Mouse (Mus musculus) left cerebral cortex, postnatal 36 days (tissue): ENCODE measurements at regions not wholly inside any gene's neighbourhood (a gene's known extent, or its start where the extent isn't known, plus 50 kb on each side); places are given as distances from the start of the nearest gene placed in this dataset.
A peak's percentile ranks its signal among the peaks of the same experiment; 100 is the strongest.

ENCODE experiments used
- DNase-seq, 2 experiments: peaks; one replicate each; pipeline ENCODE4 v3.0.0; 2021 to 2022; ENCODE audit warnings: low spot score in 2 of 2, mixed read lengths in 1 of 2
- intact Hi-C: fragments of 180-260 bp; cut with DNase I; formaldehyde crosslinking; loops from one replicate; pipeline ENCODE4 v1.15.1; 2025

DNA sequence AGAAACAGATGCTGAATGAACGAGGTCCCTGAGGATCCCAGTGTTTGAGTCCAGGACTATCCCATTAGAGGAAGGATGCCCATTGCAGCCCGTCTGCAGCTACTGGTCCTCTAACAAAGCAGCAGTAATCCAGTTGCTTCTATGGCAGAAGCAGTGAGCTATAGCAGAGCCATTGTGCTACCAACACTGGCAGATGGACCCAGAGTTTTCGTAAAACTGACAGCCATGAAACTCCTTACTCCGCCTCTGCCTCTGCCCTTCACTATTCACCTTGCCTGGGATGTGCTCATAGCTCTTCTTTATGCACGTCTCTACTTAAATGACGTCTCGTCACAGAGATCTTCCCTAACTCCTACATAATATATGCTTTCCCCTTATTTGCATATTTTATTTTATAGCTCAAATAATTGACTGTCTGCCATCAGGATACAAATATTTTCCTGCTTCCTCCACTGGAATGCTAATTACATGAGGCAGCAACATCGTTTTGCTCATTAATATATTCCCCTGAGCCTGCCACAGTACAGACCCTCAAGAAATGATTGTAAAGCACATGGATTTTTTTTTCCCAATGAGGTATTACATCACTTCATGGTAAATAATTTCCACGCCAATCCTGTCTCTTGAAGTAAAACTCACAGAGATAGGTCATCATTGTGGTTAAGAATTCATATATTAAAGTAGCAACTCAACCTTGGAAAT, 368.9 kb downstream of the Ipo11 start:
- intact Hi-C loops: no loop called here

GRCm38 (mm10) chr13:106562588-106562987, 374.2 kb downstream of the Ipo11 start:
- intact Hi-C loops: no loop called here

More for the DNA sequence above, 368.9 kb downstream of the Ipo11 start:
- DNase-seq: no peak

GRCm38 (mm10) chr13:106562161-106562560, 374.6 kb downstream of the Ipo11 start:
- intact Hi-C loops: no loop called here

More at GRCm38 (mm10) chr13:106562588-106562987, 374.2 kb downstream of the Ipo11 start:
- DNase-seq: no peak

GRCm38 (mm10) chr13:106525406-106526206, 411.2 kb downstream of the Ipo11 start:
- intact Hi-C loops: no loop called here
- DNase-seq: peak in 1 of 2 experiments; percentile 4

More at GRCm38 (mm10) chr13:106562161-106562560, 374.6 kb downstream of the Ipo11 start:
- DNase-seq: no peak

GRCm38 (mm10) chr13:106514510-106515169, 422.1 kb downstream of the Ipo11 start:
- DNase-seq: no peak
- intact Hi-C loops: no loop called here

DNA sequence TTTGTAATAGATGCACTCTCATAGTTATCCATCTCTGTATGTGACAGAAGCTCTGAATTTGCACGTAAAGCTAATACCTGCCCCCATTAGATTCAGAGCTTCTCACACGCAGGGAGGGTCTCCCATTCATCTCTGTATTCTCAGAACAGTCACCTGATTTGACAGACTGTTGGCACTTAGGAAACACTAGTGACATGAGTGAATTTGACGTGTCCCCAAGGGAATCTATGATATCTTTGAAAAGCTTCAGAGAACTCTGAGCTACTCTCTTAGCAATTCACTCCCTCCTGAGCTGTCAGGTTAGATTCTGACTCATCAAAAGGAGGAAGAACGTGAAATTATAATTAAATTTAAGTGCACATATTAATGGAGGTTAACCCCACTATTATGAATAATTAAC, 423.1 kb downstream of the Ipo11 start:
- intact Hi-C loops: no loop called here
- no peak for DNase-seq

- intact Hi-C loops: no loop called here
- DNase-seq: no peak
Observed at GRCm38 (mm10) chr13:106510435-106510834, 426.3 kb downstream of the Ipo11 start.

DNA sequence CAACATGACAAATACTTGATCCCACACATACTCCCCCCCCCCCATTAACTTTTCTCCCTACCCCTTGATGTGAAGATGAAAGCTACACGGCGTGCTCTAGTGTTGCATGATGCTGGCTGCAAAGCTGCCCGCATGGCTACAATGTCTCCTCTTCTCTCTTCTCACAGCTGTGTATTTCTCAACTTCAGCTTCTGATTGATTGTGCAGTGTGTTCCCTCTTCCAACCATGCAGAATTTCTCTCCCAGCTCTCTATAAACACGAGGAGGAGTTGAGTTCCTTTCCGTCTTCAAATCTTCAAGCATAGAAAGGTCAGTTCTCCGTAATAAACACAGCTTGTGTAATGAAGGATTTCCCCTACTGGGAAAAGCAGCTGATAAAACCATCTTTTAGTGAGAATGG, 435.5 kb downstream of the Ipo11 start:
- intact Hi-C loops: no loop called here
- DNase-seq: no peak

GRCm38 (mm10) chr13:106471264-106471663, 465.5 kb downstream of the Ipo11 start:
- intact Hi-C loops: no loop called here
- no peak for DNase-seq

GRCm38 (mm10) chr13:106454366-106454927, 482.3 kb downstream of the Ipo11 start:
- intact Hi-C loops: no loop called here
- DNase-seq: no peak

DNA sequence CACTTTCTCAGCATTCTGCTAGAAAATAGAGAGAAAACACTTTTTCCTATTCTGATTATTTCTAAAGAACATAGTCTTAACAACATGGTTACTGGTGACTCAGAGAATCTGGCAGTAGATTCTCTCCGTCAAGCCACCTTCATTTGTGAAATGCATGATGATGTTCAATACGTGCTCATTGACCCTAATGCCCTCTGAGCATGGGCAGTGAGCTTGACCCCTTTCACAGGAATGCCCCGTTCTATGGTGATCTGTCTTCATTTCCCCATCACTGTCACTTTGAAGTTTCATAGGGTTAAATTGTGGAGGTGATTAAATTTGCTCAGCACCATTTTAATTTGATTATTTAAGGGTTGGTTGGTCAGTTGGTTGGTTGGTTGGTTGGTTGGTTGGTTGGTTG, 504.6 kb downstream of the Ipo11 start:
- no peak for DNase-seq
- intact Hi-C loops: no loop called here

DNA sequence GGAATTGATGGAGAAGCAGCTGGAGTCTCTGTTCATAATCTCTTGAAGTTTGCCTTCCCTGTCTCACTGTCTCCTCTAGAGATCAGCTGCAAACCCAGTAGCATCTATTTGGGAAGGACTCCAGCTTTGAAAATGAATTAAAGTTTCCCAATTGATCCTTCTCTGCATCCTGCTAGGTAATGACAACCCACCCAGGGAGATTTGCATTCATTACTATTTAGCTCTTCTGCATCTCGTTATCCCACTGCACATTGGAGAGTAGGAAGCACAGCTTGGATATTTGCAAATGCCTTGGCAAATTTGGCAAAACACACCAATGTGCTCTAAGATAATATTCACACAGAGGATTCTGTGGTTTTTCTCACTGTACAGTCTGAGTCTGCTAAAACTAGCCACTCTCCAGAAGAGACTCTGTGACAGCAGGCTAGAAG, 530.1 kb downstream of the Ipo11 start:
- intact Hi-C loops: no loop called here
- DNase-seq: peak; percentile 10 to 13

GRCm38 (mm10) chr13:106392642-106393041, 544.1 kb downstream of the Ipo11 start:
- intact Hi-C loops: no loop called here
- no peak for DNase-seq

DNA sequence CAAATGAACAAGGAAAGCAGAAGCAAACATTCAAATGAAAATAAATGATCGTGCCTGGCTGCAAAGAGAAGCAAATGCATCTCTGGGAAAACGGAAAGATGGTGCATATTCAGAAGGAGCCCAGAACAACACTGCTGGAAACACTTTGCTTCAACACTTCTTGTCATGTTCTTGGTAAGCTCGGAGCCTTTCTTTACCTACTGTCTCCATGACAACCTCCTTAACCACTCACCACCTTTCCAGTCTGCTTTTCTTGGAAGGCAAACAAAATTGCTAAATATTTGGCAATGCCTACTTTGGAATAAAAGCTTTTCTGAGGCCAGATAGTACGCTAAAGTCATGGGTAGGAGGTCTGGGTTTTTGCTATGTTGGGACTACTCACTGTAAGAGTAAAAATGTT, 548.1 kb downstream of the Ipo11 start:
- intact Hi-C loops: no loop called here
- no peak for DNase-seq

- intact Hi-C loops: no loop called here
- no peak for DNase-seq
Observed at GRCm38 (mm10) chr13:106367589-106367988, 569.2 kb downstream of the Ipo11 start.

GRCm38 (mm10) chr13:106352614-106353409, 583.9 kb downstream of the Ipo11 start:
- intact Hi-C loops: no loop called here
- no peak for DNase-seq

DNA sequence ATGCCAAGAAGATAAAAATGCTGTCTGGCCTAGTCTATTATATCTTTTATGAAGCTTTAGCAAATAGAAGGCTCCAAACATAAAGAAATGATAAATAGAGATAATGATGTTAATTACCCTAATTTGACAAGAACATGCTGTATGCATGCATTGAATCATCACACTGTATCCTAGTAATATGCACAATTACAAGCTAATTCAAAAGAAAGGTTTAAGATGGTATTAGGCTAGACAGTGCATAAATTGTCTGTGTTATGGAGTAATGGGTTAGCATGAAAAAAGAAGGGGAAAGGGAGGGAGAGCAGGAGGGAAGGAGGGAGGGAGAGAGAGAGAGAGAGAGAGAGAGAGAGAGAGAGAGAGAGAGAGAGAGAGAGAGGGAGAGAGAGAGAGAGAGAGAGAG, 604.7 kb downstream of the Ipo11 start:
- DNase-seq: no peak
- intact Hi-C loops: no loop called here

- intact Hi-C loops: no loop called here
- DNase-seq: no peak
Observed at GRCm38 (mm10) chr13:106318980-106319379, 617.8 kb downstream of the Ipo11 start.

DNA sequence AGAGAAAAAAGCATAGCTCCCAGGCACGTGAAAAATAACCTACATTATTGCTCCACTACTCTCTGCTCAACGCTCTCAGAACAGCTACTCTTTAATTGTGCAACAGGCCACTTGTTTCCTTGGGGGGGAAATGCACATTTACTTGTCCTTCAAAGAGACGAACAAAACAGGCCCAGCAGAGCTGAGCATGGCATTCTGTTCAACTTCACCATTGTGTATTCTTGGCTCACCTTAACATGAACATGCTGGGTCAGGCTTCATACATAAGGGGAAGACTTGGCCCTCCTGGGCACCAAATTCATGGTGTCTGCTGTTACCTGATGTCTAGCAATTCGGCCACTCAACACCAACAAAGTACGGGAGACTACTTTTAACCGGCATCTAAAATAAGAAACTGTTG, 618.3 kb downstream of the Ipo11 start:
- no peak for DNase-seq
- intact Hi-C loops: no loop called here
